Mouse (Mus musculus) erythroblast, embryonic 14.5 days (primary cell): Measurements from ENCODE around the gene Bhlha9.

Experiments
- GATA1 ChIP-seq: IDR thresholded peaks from 2 replicates; pipeline ENCODE4 v1.6.1; 2012; ENCODE audit warnings: low read length, inconsistent platforms, mixed read lengths
- TAL1 ChIP-seq: IDR thresholded peaks from 3 replicates; pipeline ENCODE4 v1.6.1; 2012; ENCODE audit warnings: low read length, inconsistent platforms, mixed read lengths

- no peak for TF ChIP-seq GATA1
- TF ChIP-seq TAL1 = no peak
Measured at GRCm38 (mm10) chr11:76655106-76655505, 17.2 kb upstream of the Bhlha9 start.
